Mouse (Mus musculus) brain, adult 10 weeks (tissue): ENCODE results near the gene Acsl5. TPM values are rescaled to one million over a fixed set of nuclear protein-coding genes. Genes with fewer than 3 reads are reported as not detected.

Experiments
- polyA plus RNA-seq: library from polyadenylated mRNA; stranded (reverse); fragments of 350-450 nt; fragmentation: Illumina TruSeq; extraction: RNeasy Lipid Tissue Mini Kit (QIAGEN cat#74804); gene quantifications from one replicate; pipeline ENCODE4 v1.2.3, GENCODE M21; 2015; ENCODE audit warnings: low read depth, low replicate concordance

Gene Acsl5
- polyA plus RNA-seq: 41.8 TPM

DNA sequence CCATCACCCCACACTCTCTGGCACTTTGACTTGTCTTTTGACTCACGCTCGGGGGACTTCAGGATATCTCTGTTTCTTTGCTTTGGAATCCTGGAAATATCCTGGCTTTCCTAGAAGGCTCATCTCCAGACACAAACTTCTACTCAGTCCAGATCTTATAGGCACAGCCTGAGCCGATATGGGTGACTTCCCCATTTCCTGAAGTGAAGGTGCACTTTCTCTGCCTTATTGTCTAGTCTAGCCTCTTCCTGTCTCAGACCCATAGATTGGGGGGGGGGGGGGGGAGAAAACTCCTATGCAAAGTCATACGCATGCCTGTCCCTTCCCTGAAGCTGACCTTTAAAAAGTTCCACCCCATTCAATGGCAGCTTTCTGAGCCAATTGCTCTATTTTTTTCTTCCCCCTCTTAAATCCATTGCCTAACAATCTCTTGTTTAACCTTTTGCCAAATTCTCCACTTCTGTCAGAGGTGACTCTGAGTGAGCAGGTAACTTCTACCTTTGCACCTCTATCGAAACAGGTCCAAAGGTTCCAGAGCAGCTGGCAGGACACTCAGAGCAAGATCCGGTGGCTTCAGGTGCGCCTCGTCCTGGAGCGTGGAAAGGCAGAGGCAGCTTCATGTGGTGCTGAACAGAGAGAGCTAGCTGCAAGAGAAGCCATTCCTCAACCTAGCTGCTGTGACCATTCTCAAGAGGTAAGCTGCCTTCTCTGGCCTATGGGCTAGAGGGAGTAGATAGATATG is at the start of gene Acsl5:
TSS of gene Acsl5 (plus strand) at position 556 of the 742 bp plus-strand sequence.

DNA sequence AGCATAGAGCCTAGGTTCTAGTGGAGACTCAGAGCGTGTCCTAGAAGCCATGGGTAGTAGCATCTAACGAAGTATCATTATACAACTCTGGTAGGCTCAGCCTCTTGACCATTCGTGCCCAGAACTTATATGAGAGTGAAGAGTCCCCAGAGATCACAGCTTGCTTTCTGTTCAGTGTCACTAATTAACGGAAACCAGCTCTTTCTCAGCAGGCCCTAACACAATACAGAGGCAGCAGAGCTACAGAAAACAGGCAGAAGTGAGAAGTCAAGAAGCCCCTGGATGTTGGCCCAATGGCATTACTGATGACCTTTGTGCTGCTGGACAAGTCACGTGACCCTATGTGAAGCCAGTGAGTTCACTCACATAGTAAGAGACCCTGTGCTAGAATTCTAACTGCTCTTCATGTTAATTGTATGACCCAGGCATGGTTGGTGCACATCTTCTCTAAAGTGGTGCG is 10.5 kb upstream of the Acsl5 start, which contains the start of gene Gucy2g:
TSS of gene Gucy2g (minus strand) at position 51 of the 460 bp plus-strand sequence.

DNA sequence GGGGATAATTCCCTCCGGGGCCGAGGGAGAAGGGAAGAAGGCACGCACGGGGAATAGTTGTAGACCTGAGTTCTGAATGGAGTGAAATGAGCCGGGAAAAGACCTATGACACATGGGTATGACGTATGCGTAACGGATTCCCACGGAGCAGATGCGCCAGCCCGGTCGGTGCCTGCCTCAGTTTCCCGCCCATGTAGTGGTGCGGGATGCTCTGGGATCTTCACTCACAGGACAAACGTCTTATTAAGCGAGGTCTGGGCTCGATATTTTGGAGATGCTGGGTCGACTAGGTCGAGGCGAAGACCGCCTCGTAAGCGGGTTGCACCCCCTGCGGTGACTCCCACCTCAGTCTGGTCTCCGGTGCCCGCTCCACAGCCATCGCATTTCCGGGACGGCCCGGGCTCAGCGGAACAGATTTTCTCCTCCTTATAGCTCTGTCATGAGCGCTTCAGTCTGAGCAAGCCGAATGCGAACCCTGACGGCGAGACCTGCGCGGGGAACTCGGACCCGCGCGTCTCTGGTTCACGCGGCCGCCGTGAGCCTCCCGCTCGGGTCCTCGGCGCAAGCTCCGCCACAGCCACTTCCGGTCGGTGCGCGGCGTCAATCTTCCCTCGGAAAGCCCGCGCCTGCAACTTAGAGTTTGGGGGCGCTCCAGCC is 63.8 kb downstream of the Acsl5 start, which contains the start of gene Zdhhc6:
TSS of gene Zdhhc6 (minus strand) at position 581 of the 657 bp plus-strand sequence.

DNA sequence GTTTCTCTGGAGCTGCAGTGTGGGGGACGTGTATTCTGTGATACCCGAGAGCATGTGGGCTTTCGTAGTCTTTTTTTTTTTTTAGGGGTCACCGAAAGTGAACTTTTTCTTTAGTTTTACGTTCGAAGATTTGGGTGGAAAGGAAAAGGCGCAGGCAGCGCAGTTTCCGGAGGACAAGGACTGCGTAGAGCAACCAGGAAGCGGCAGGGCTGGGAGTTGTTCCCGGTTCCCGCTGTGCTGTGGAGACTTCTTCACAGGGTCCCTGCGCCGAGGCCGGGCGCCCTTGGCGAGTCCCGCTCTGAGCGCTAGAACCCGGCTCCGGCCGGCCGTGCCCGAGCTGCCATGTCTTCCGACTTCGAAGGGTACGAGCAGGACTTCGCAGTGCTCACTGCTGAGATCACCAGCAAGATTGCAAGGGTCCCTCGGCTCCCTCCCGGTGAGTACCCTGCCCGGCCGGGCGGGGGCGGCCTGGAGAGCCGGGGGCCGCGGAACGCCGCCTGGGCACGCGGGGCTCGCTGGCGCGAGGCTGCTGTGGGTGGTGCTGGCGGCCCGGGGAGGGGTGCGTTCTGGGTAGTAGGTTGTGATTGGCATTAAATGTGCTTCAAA is 64.5 kb downstream of the Acsl5 start, which contains the start of gene Vti1a:
TSS of gene Vti1a (plus strand) at position 187 of the 606 bp plus-strand sequence.

Other genes with a start within 250 kb of the Acsl5 start
- 34.4 TPM for gene Gpam, start 124.7 kb upstream of the Acsl5 start, polyA plus RNA-seq
- not detected for gene Tectb, start 71.2 kb upstream of the Acsl5 start, polyA plus RNA-seq
- gene Gucy2g, start 10.7 kb upstream of the Acsl5 start, polyA plus RNA-seq: 3.9 TPM
- gene Zdhhc6, start 64.1 kb downstream of the Acsl5 start, polyA plus RNA-seq: 28.4 TPM
- 43.1 TPM for gene Vti1a, start 64.4 kb downstream of the Acsl5 start, polyA plus RNA-seq